Mouse (Mus musculus) heart, postnatal 0 days (tissue): ENCODE data around the gene Rab4a.

ENCODE experiments used
- CTCF ChIP-seq: IDR thresholded peaks from 2 replicates; pipeline ENCODE4 v1.5.1; 2016; ENCODE audit warnings: antibody characterized with exemption, control low read depth, low read depth
- EP300 ChIP-seq: IDR thresholded peaks from 2 replicates; pipeline ENCODE4 v1.6.1; 2016; ENCODE audit warnings: antibody characterized with exemption, low read depth

DNA sequence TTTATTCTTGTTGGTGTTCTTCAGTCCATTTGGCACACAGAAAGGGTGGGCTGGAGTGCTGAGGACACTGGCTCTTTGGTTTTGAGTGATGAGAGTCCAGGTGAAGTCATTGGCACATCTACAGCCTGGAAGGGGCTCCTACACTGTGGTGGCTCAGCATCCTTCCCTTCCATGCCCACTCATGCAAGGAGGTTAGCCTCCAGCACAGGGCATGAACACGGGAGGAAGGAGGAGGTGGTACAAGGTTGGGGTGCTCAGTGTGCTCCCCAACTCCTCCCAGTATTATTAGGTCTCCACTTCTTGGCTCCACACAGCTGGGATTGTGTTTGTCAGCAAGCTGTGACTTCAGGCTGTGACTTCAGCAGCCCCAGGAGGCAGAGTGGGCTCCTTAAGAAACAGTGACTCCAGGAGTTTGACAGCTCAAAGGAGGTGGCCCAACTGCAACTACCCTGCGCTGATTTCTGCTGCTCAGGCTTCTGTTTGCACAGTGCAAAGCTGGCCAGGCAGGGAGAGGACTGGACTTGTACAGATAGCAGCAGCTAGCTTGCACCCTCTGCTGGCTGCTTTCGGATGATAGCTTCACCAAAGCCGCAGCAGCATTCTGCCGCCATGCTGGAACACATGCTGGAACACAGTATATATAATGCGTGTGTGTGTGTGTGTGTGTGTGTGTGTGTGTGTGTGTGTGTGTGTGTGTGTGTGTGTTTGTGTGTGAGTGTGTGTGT, 22.1 kb upstream of the Rab4a start:
- peak; percentile 94 for TF ChIP-seq CTCF
- no peak for TF ChIP-seq EP300
